Mouse (Mus musculus): ENCODE data around the gene Fam83e. TPM values are rescaled to one million over a fixed set of nuclear protein-coding genes. Genes with fewer than 3 reads are reported as not detected.

Fam83e gene
- polyA plus RNA-seq, 1 experiment, result 0.48 TPM

DNA sequence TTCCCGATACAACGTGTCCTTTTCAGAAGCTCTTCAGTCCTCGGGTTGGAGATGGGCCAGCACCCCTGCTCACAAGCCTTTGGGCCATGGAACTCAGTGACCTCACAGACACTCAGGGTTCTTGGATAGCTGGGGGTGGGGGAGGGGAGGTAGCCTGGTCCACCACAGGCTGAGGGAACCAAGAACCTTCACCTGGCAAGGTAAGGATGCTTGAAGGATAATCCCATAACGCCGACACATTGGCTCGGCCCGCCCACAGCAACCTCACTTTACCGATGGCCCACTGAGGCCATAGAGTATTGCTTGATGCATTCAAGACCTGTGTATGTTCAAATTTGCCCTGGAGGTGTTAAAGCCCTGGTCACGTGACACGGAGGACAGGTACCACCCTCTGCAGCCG is 4.7 kb downstream of the Fam83e start, which contains the start of gene Spaca4:
TSS of gene Spaca4 (minus strand) at position 101 of the 400 bp plus-strand sequence.
- H3K36me3 ChIP-seq (ENCODE audit: control insufficient read depth, insufficient read depth), result peaks cover 37% of the 10 kb centered on the region

DNA sequence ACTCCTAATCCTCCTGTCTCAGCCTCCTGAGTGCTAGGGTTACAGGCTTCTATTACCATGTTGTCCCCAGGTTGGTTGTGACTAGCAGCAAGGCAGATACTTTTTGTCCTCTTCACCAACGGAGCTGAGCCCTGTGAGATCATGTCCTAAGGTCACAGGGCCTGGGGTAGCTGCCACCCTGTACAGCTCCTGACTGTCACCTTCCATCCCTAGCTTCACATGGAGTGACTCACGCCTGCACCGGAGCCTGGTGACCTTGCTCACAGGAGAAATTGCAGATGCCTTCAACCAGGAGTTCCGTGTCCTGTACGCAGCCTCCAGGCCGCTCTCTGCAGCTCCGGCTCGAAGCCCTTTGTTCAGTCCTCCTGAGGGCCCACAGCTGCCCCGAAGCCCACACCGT is 5.4 kb downstream of the Fam83e start:
- no peak for TF ChIP-seq MYOG (IDR thresholded peaks at IDR 0.05; ENCODE audit: control insufficient read depth, extremely low read depth, insufficient read length)
- no peak for TF ChIP-seq USF1 (IDR thresholded peaks at IDR 0.05; ENCODE audit: low read depth)
- no peak for TF ChIP-seq CTCF (IDR thresholded peaks at IDR 0.05; ENCODE audit: control insufficient read depth, insufficient read depth, insufficient read length)
- no peak for TF ChIP-seq MAX (IDR thresholded peaks at IDR 0.05)
- TF ChIP-seq MYOD1 (IDR thresholded peaks at IDR 0.05; ENCODE audit: control insufficient read depth, insufficient read length, low read depth), result no peak
- no peak for TF ChIP-seq CEBPB (IDR thresholded peaks at IDR 0.05; ENCODE audit: low read depth)
- no peak for TF ChIP-seq FOSL1 (IDR thresholded peaks at IDR 0.05; ENCODE audit: insufficient read depth, low read length, poor library complexity, severe bottlenecking)
- Histone ChIP-seq H3K36me3 (ENCODE audit: control insufficient read depth, insufficient read depth) (peaks cover 31% of the 10 kb centered on the region), H3ac (ENCODE audit: control insufficient read depth, insufficient read length, low read depth) (no peak overlapping the region), H3K4me3 (ENCODE audit: insufficient read depth, poor library complexity, severe bottlenecking) (no peak overlapping the region), H3K27me3 (ENCODE audit: control insufficient read depth, insufficient read depth, insufficient read length) (no peaks in the 10 kb centered on the region), H3K79me3 (ENCODE audit: low read depth) (no peaks in the 10 kb centered on the region), H3K79me2 (ENCODE audit: control insufficient read depth, insufficient read depth) (peaks cover 7% of the 10 kb centered on the region)

More for the DNA sequence above, 4.7 kb downstream of the Fam83e start, which contains the start of gene Spaca4:
- Histone ChIP-seq H3K79me3 (ENCODE audit: low read depth) (no peaks in the 10 kb centered on the region), H3K27me3 (ENCODE audit: control insufficient read depth, insufficient read depth, insufficient read length) (no peaks in the 10 kb centered on the region), H3K4me3 (ENCODE audit: insufficient read depth, poor library complexity, severe bottlenecking) (no peak within 1 kb of the TSS), H3ac (ENCODE audit: control insufficient read depth, insufficient read length, low read depth) (no peak within 1 kb of the TSS), H3K79me2 (ENCODE audit: control insufficient read depth, insufficient read depth) (peaks cover 13% of the 10 kb centered on the region)
- TF ChIP-seq USF1 (IDR thresholded peaks at IDR 0.05; ENCODE audit: low read depth), result peak; percentile 13
- no peak for TF ChIP-seq CTCF (IDR thresholded peaks at IDR 0.05; ENCODE audit: control insufficient read depth, insufficient read depth, insufficient read length)

DNA sequence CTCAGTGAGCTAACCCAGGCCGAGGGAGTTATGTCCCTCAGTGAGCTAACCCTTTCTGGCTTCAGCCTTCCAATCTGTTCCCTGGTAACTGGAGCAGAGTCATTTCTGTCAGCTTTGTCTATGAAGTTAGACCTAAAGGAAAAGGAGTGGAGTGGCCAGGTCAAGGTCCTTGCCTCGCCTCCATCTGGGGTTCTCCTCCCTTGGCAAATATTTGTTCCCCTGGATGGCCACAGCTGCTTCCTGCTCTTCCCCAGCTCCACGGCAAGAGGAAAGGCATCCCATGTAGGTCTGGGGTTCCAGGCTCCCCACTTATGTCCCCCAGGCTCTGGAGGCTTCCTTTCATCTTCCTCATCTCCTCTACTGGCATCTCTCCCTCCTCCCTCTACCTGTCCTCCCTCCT is 6.6 kb downstream of the Fam83e start:
- H3K79me3 ChIP-seq (ENCODE audit: low read depth), result no peaks in the 10 kb centered on the region
- no peak overlapping the region for H3ac ChIP-seq (ENCODE audit: control insufficient read depth, insufficient read length, low read depth)
- TF ChIP-seq MYOD1 (IDR thresholded peaks at IDR 0.05; ENCODE audit: control insufficient read depth, insufficient read length, low read depth) (no peak), MAX (IDR thresholded peaks at IDR 0.05) (no peak), CEBPB (IDR thresholded peaks at IDR 0.05; ENCODE audit: low read depth) (no peak), CTCF (IDR thresholded peaks at IDR 0.05; ENCODE audit: control insufficient read depth, insufficient read depth, insufficient read length) (no peak), MYOG (IDR thresholded peaks at IDR 0.05; ENCODE audit: control insufficient read depth, extremely low read depth, insufficient read length) (no peak), USF1 (IDR thresholded peaks at IDR 0.05; ENCODE audit: low read depth) (no peak), FOSL1 (IDR thresholded peaks at IDR 0.05; ENCODE audit: insufficient read depth, low read length, poor library complexity, severe bottlenecking) (no peak)
- H3K27me3 ChIP-seq (ENCODE audit: control insufficient read depth, insufficient read depth, insufficient read length), result no peaks in the 10 kb centered on the region
- no peak overlapping the region for H3K4me3 ChIP-seq (ENCODE audit: insufficient read depth, poor library complexity, severe bottlenecking)
- H3K79me2 ChIP-seq (ENCODE audit: control insufficient read depth, insufficient read depth), result peaks cover 7% of the 10 kb centered on the region
- peaks cover 31% of the 10 kb centered on the region for H3K36me3 ChIP-seq (ENCODE audit: control insufficient read depth, insufficient read depth)

DNA sequence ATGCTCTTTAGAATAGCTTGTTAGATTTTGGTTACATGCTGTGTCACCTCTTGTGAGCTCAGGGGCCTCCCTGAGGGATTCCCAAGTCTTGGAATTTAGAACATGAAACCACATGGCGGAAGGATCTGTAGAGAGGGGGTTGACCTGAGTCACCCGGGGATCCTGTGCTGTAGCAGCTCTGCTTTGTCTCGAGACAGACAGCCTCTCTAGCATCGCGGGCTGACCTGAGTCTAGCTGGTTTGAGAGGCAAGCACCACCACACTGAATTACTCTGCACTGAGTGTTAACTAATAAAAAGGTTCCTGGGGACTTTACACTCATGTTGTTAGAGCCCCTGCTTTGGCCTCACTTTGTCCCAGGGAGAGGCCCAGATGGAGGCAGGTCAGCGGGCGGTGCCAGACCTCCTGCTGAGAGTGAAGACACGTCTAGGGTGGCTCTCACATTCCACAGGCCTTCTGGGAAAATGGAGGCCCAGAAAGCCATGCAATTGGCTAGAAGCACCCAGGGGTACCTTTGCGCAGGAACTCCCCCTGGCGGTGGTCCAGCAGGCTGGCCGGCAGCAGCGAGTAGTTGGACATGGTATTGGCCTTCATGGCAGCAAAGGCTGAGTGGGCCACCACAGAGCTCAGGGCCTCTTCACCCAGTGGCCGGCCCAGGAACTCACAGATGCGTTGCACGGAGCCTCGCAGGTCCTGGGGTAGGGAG is 9.9 kb downstream of the Fam83e start:
- Histone ChIP-seq H3ac (ENCODE audit: control insufficient read depth, insufficient read length, low read depth) (no peak overlapping the region), H3K27me3 (ENCODE audit: control insufficient read depth, insufficient read depth, insufficient read length) (no peaks in the 10 kb centered on the region), H3K4me3 (ENCODE audit: insufficient read depth, poor library complexity, severe bottlenecking) (no peak overlapping the region), H3K79me2 (ENCODE audit: control insufficient read depth, insufficient read depth) (no peaks in the 10 kb centered on the region), H3K36me3 (ENCODE audit: control insufficient read depth, insufficient read depth) (peaks cover 8% of the 10 kb centered on the region), H3K79me3 (ENCODE audit: low read depth) (no peaks in the 10 kb centered on the region)
- TF ChIP-seq CTCF (IDR thresholded peaks at IDR 0.05; ENCODE audit: control insufficient read depth, insufficient read depth, insufficient read length) (peak; percentile 62), MYOD1 (IDR thresholded peaks at IDR 0.05; ENCODE audit: control insufficient read depth, insufficient read length, low read depth) (no peak)

DNA sequence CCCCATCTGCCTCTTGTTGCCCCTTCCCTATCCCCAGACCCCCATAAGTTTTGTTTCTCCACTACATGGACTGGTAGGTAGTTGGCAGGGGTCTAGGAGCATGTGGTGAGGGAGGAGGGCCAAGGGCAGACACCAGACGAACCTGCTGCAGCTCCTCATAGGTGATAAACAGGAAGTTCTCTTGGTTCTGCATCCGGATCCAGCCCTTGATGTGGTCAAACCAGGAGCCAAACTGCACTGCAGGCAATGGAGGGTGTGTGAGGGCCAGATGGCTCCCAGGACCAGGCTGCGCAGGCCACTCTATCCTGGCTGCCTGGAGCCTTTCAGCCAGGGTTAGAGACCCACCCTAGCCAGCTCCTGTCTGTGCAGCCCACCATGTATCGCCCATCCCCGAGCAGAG is 12.5 kb downstream of the Fam83e start:
- H3K36me3 ChIP-seq (ENCODE audit: control insufficient read depth, insufficient read depth), result no peaks in the 10 kb centered on the region

DNA sequence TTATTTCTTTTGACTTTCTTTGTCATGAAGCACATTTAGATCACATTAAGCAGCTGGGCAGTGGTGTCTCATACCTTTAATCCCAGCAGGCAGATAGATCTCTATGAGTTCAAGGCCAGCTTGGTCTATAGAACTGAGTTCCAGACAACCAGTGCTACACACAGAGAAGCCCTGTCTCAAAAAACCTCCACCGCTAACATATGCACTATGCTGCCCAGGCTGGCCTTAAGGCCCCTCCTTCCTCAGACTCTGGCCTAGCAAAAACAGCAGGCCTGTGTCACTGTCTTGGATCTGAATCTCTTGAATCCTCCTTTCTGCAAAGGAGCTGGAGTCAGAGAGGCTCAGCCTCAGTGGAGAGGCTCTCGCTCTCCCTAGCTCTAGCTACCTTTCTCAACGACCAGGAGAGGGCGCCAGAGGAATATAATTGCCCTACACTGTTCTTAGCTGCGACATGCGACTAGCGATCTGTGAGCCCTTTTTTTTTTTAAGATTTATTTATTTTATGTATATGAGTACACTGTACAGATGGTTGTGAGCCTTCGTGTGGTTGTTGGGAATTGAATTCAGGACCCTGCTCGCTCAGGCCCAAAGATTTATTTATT is 18.3 kb downstream of the Fam83e start:
- Histone ChIP-seq H3K36me3 (ENCODE audit: control insufficient read depth, insufficient read depth) (no peaks in the 10 kb centered on the region), H3K4me3 (ENCODE audit: insufficient read depth, poor library complexity, severe bottlenecking) (no peak overlapping the region), H3ac (ENCODE audit: control insufficient read depth, insufficient read length, low read depth) (no peak overlapping the region), H3K27me3 (ENCODE audit: control insufficient read depth, insufficient read depth, insufficient read length) (no peaks in the 10 kb centered on the region), H3K79me3 (ENCODE audit: low read depth) (no peaks in the 10 kb centered on the region), H3K79me2 (ENCODE audit: control insufficient read depth, insufficient read depth) (no peaks in the 10 kb centered on the region)
- no peak for TF ChIP-seq CTCF (IDR thresholded peaks at IDR 0.05; ENCODE audit: control insufficient read depth, insufficient read depth, insufficient read length)
- TF ChIP-seq FOSL1 (IDR thresholded peaks at IDR 0.05; ENCODE audit: insufficient read depth, low read length, poor library complexity, severe bottlenecking), result no peak
- TF ChIP-seq MYOD1 (IDR thresholded peaks at IDR 0.05; ENCODE audit: control insufficient read depth, insufficient read length, low read depth), result no peak
- TF ChIP-seq MYOG (IDR thresholded peaks at IDR 0.05; ENCODE audit: control insufficient read depth, extremely low read depth, insufficient read length), result no peak

More for the DNA sequence above, 12.5 kb downstream of the Fam83e start:
- Histone ChIP-seq H3K27me3 (ENCODE audit: control insufficient read depth, insufficient read depth, insufficient read length) (no peaks in the 10 kb centered on the region), H3ac (ENCODE audit: control insufficient read depth, insufficient read length, low read depth) (no peak overlapping the region), H3K79me3 (ENCODE audit: low read depth) (no peaks in the 10 kb centered on the region), H3K79me2 (ENCODE audit: control insufficient read depth, insufficient read depth) (no peaks in the 10 kb centered on the region), H3K4me3 (ENCODE audit: insufficient read depth, poor library complexity, severe bottlenecking) (no peak overlapping the region)
- TF ChIP-seq MYOD1 (IDR thresholded peaks at IDR 0.05; ENCODE audit: control insufficient read depth, insufficient read length, low read depth), result no peak
- TF ChIP-seq CEBPB (IDR thresholded peaks at IDR 0.05; ENCODE audit: low read depth), result no peak
- TF ChIP-seq FOSL1 (IDR thresholded peaks at IDR 0.05; ENCODE audit: insufficient read depth, low read length, poor library complexity, severe bottlenecking), result no peak
- TF ChIP-seq USF1 (IDR thresholded peaks at IDR 0.05; ENCODE audit: low read depth), result no peak
- TF ChIP-seq MAX (IDR thresholded peaks at IDR 0.05), result no peak
- no peak for TF ChIP-seq CTCF (IDR thresholded peaks at IDR 0.05; ENCODE audit: control insufficient read depth, insufficient read depth, insufficient read length)
- no peak for TF ChIP-seq MYOG (IDR thresholded peaks at IDR 0.05; ENCODE audit: control insufficient read depth, extremely low read depth, insufficient read length)
